Mouse (Mus musculus) thymus, postnatal 4 days (tissue): ENCODE measurements around the gene Wfdc17.

Experiments used
- DNase-seq: peaks from one replicate; pipeline ENCODE4 v3.0.0; 2021

Wfdc17 gene

DNA sequence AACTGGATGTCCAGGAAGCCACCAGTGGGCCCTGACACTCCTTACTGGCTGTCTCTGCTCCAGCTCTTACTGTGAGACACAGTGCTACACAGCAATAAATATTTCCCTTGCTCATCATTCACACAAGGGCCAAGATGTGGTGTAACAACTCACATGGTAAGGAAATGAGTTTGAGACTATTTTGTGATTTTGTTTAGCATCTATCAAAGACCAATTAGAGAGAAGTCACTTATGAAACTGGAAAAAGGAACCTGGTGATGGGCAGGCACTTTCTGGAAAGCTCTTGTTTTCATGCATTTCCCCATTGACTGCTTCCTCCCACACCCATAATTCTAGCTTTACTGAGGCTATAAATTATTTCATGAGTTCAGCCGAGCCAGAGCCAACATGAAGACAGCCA is at the start of gene Wfdc17:
Wfdc17 (plus strand) TSS at position 287 of the 400 bp plus-strand sequence.
- DNase-seq = no peak

DNA sequence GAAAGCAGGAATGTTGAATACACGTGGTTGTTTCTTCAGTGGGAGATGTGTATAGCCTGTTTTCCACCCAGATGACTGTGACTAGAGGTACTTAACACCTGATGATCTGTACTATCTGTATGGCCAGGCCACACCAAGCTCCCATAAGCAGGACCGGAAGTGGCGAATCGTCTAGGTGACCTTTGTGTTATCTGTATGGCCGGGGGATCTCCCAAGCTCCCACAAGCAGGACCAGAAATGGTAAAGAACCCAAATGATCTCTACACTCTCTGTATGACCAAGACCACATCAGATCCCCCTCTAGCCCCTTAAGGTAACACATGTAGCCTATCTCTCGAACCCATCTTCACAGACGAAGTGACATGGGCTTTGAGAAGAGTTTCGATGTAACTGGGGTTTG is 49.2 kb upstream of the Wfdc17 start:
- DNase-seq = no peak

DNA sequence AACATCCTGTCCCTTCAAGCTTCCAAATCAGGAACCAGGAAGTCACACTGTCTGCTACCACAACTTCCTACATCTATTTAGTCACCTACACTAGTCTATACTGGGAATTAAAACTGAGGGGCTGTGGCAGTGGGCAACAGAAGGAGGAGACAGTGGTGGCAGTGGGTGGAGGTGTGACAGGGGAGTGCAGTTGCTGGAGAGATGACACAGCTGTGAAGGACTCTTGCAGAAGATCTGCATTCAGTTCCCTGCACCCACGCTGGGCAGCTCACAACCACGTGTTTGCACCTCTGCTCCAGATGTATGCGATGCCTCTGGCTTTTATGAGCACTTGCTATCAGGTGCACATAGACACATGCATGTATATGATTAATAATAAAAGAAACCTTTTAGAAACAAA is 46.3 kb upstream of the Wfdc17 start:
- no peak for DNase-seq

DNA sequence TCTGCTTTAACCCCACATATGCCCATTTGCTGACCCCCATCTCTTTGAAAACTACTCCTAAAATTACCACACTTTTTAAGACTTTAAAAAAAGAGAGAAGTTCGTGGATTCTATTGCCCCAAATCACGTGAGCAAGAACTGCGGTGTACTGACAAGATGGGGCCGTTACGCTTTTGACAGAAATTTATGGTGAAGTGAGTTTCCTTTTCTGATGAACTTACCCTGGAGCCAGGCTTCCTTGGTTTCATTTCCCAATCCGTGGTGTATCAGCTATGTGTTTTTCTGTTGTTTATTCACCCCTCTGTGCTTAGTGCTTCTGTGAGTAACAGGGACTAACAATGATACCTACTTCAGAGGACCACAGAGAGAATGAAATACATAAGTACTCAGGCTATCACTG is 45.0 kb upstream of the Wfdc17 start:
- no peak for DNase-seq

DNA sequence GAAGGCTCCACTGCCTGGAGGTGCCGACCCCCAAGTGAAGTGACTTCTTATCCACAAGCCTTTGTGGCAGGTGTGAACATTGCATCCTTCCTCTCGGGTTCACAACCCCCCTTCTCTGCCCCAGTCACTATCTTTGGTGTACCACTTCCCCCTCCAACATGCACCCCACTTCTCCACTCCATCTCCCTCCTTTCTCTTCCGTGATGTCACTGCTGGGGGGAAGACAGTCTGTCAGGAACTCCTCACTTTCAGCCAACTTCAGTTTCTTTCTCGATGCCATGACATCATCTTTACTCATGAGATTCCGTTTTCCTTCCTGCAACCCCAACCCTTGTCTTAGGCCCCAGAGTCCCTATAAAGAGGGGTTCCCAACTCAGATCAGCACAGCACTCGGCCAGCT is 41.6 kb upstream of the Wfdc17 start, which contains the start of gene Ccl4:
Ccl4 (plus strand) TSS at position 381 of the 400 bp plus-strand sequence.
- DNase-seq = peak; percentile 38

- no peak for DNase-seq
These were observed 40.3 kb upstream of the Wfdc17 start for GRCm38 (mm10) chr11:83663532-83663931.

- DNase-seq = no peak
These were observed 32.0 kb upstream of the Wfdc17 start for GRCm38 (mm10) chr11:83671743-83672142.

DNA sequence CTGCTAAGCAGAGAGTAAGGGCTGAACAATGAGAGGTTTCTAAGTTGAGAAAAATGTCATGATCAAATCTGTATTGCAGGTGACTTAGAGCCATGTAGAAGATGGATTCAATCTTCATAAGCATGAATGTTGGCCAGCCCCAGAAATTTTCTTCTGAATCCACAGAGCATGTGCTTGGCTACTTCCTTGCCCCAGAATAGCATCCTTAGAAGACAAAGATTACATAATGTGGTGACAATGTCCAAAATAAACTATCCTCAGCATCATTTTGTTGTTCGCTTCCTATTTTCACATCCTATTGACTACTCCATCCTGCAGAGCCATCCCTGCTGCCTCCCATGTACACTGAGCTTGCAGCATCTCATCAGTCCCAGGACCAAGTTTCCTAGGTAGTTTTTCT is 28.1 kb upstream of the Wfdc17 start:
- no peak for DNase-seq

DNA sequence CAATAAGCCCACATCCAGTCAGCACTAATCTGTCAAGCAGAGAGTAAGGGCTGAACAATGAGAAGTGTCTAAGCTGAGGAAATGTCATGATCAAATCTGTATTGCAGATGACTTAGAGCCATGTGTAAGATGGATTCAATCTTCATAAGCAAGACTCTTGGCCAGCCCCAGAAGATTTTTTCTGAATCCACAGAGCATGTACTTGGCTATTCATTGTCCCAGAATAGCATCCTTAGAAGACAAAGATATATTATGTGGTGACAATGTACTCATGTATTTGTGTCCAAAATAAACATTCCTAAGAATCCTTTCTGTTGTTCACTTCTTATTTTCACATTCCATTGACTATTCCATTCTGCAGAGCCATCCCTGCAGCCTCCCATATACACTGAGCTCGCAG is 13.9 kb upstream of the Wfdc17 start:
- DNase-seq = no peak

- no peak for DNase-seq
These were observed 11.8 kb upstream of the Wfdc17 start for GRCm38 (mm10) chr11:83692008-83692407.

DNA sequence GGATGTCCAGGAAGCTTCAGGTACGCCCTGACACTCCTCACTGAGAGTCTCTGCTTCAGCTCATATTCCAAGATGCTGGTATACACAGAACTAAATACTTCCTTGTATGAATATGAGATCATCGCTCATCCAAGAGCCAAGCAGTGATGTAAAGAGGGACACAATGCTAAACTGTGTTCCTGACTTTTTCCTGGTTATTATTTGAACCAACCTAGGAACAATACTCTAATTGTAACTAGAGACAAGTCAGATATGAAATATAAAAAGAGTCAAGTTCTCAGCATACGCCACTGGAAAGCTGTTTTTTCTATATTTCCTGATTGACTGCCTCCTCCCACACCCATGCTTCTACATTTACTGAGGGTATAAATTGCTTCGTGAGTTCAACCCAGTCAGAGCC is 4.9 kb downstream of the Wfdc17 start, which contains the start of gene Wfdc18:
Wfdc18 (plus strand) TSS at position 301 of the 400 bp plus-strand sequence.
- no peak for DNase-seq

DNA sequence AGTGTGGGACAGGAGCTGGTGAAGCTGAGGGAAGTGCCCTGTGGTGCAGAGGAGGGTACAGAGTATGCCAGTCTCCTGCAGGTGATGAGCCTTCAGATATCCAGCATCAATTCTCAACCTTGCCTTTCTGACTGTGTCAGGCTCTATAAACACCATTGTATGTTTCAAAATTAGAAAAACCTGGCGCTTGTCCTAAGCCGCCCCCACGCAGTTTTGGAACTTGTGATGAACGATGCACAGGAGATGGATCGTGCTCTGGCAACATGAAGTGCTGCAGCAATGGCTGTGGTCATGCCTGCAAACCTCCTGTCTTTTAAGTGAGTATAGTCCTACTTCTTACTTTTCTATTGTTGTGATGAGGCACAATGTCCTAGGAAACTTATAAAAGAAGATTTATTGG is 5.9 kb downstream of the Wfdc17 start:
- no peak for DNase-seq

DNA sequence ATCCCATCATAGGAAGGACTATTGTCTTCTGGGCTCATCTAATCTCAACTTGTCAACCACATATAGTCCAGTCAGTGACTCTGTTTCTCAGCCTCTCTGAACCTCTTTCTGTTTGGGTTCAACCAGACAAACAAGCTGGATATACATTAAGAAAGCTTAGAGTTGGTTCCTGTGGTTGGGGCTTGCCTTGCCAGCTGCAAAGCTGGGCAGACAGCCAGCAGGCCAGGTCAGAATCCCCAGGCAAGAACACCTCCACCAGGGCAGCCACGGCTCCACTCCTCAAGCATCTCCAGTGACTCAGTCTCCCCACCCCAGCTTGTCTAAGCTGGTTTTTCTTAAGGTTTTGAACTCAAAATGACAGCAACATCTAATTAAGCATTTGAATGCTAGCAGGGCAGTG is 8.9 kb downstream of the Wfdc17 start:
- no peak for DNase-seq

DNA sequence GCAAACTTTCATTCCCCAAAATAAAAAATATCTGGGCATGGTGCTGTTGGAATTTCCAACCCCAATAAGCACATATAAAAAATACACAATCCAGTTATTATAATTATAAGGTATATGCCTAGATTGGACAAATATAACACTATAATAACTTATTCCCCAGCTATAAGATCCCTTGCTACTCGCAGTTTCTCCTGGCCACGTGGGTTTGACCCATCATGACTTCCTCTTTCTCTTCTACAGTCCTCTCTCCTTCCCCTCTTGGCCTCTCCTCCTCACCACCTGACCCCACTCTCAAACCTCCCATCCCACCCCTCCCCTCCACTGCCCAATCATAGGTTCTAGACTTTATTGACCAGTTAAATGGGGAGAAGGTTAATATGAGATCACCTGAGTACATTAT is 10.1 kb downstream of the Wfdc17 start:
- no peak for DNase-seq

- DNase-seq = no peak
These were observed 13.4 kb downstream of the Wfdc17 start for GRCm38 (mm10) chr11:83717042-83717665.

DNA sequence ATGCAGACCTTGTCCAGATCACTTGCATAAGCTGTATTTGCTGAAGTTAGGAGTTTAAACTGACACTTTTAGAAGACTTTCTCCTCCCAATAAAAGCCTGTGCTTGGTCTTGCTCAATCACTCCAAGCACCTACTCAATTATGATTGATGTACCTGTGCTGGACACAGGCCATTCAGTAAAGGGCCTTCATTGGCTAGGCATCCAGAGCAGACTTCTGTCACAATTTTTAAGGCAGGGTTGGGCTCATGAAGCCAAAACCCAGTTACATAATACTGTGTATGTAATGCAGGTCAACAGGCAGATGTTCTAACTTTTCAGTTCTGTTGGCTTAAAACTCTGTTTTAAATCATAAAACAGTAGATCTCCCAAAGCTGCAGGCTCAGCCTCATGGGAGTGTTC is 17.0 kb downstream of the Wfdc17 start:
- no peak for DNase-seq

- no peak for DNase-seq
These were observed 25.1 kb downstream of the Wfdc17 start for GRCm38 (mm10) chr11:83728757-83729432.

DNA sequence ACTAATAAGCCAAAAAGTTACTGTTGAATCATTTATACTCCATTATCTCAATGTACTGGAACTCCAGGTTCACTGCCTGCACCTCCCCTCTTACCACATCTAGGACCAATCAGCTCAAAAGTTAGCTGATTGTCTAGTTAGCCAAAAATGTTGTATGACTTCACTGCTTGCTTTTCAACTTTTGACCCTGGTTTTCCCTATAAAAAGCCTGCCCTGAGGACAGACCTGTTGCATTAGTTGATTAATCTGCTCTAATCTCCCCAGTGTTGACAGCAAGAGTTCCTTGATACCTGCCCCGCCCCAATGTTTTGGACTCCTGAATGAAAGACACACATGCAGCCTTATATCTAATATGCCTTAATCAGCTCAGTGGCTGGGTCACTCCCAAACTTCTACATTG is 27.3 kb downstream of the Wfdc17 start:
- DNase-seq = no peak

- no peak for DNase-seq
These were observed 29.4 kb downstream of the Wfdc17 start for GRCm38 (mm10) chr11:83733071-83733640.

DNA sequence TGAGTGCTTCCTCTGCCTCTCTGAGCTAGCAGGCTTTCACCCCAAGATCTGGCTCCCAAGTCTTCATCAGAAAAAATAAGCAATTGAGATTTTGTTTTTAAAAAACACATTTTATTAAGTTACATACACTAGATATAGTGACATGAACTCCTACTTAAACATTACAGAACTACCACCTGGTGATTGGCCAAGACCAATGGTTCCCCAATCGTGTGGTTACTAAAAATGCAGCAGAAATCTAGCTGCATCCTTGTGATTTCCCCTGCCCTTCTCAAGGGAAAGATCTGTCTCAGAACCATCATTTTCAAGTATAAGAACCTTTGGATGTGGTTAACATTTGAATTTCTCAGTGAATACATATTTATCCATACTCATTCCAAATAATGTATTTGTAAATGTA is 30.4 kb downstream of the Wfdc17 start:
- no peak for DNase-seq

DNA sequence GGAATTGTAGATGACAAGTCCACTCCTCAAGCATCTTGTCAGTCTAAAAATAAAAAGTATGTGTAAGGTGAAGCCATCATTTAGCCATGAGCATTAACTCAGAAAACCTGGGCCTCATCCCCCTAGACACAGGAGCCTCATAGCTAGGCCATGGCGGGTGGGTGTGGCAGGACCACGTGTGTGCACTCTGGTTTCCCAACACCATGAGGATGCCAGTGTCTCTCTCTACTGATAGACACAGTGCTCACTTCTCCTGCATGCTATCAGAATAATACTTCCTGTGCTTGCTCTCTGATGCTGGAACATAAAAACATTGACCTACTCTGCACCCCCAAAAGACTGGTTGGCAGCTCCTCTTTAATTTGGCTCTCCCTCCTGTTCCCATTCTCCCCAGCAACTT is 32.1 kb downstream of the Wfdc17 start:
- no peak for DNase-seq

GRCm38 (mm10) chr11:83737109-83737558 is 33.3 kb downstream of the Wfdc17 start:
- DNase-seq = no peak

- DNase-seq = peak; percentile 83
These were observed 35.5 kb downstream of the Wfdc17 start for GRCm38 (mm10) chr11:83739241-83739640.

DNA sequence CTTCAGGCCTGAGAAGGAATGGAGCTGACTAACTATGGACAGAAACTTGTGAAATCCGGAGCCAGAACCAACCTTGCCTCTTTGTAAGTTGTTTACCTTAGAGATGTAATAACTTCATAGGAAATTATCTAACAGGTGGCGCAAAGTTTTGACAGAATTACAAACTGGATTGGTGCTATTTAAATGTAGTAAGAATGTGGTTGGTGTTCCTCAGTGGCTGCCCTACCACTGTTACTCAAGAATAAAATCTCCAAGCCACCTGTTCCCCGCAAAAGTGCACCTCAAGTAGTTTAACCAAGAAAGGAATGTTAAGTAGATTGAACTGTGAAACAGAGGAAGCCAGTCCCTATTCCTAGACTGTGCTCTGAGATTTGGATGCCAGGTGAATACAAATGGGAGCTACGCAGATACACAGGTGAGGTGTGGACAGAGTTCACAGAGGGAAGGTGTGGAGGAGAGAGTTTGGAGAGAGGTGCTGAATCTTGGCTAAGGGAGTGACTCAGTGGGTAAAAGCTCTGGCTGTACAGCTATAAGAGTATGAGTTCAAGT is 36.7 kb downstream of the Wfdc17 start:
- DNase-seq = no peak
